Mouse (Mus musculus) heart, embryonic 14.5 days (tissue): ENCODE measurements around the gene Fbxl13. TPM values are rescaled to one million over a fixed set of nuclear protein-coding genes. Genes with fewer than 3 reads are reported as not detected.

Experiments used
- ATAC-seq: fragments of 200-750 bp; cut with Nextera tagmentation; 2 replicates; pipeline ENCODE4 v1.8.0; 2017; ENCODE audit warnings: low read depth, moderate TSS enrichment; ENCODE audit not compliant: insufficient number of reproducible peaks, insufficient read depth, low FRiP score
- H3K27ac ChIP-seq, 2 experiments: fragments of 200-500 bp in 1 of 2; fragments of 300-500 bp in 1 of 2; sonication (generic) in 1 of 2; replicated peaks in 1 of 2; 2 replicates each; pipeline ENCODE4 v1.5.1; 2012 to 2014; ENCODE audit warnings: low read depth in 2 of 2, low read length in 2 of 2, control low read depth in 1 of 2, mild to moderate bottlenecking in 1 of 2, mixed read lengths in 1 of 2; ENCODE audit not compliant: control insufficient read depth in 1 of 2, insufficient read depth in 1 of 2
- H3K27me3 ChIP-seq: fragments of 300-500 bp; sonication (generic); 2 replicates; pipeline ENCODE4 v1.6.1; 2014; ENCODE audit warnings: mild to moderate bottlenecking, low read length, control low read depth; ENCODE audit not compliant: control insufficient read depth, insufficient read depth
- H3K36me3 ChIP-seq: fragments of 300-500 bp; sonication (generic); 2 replicates; pipeline ENCODE4 v1.6.1; 2014; ENCODE audit warnings: mild to moderate bottlenecking, control low read depth, low read length, mixed read lengths; ENCODE audit not compliant: control insufficient read depth, insufficient read depth
- H3K4me1 ChIP-seq, 2 experiments: fragments of 200-500 bp in 1 of 2; fragments of 300-500 bp in 1 of 2; sonication (generic) in 1 of 2; 2 replicates each; pipeline ENCODE4 v1.6.1; 2012 to 2014; ENCODE audit warnings: low read length in 2 of 2, control low read depth in 1 of 2, mixed read lengths in 1 of 2; ENCODE audit not compliant: control insufficient read depth in 2 of 2, insufficient read depth in 2 of 2
- H3K4me2 ChIP-seq: fragments of 300-500 bp; sonication (generic); 2 replicates; pipeline ENCODE4 v1.6.1; 2014; ENCODE audit warnings: mild to moderate bottlenecking, low read length
- H3K4me3 ChIP-seq, 2 experiments: fragments of 200-500 bp in 1 of 2; fragments of 300-500 bp in 1 of 2; sonication (generic) in 1 of 2; 2 replicates each; pipeline ENCODE4 v1.5.1; 2012 to 2014; ENCODE audit warnings: low read length in 2 of 2, mild to moderate bottlenecking in 2 of 2, control low read depth in 1 of 2, low read depth in 1 of 2, moderate library complexity in 1 of 2; ENCODE audit not compliant: control insufficient read depth in 1 of 2, insufficient read depth in 1 of 2
- H3K9ac ChIP-seq: fragments of 300-500 bp; sonication (generic); 2 replicates; pipeline ENCODE4 v1.6.1; 2014; ENCODE audit warnings: mild to moderate bottlenecking, low read length
- H3K9me3 ChIP-seq: fragments of 300-500 bp; sonication (generic); 2 replicates; pipeline ENCODE4 v1.6.1; 2016; ENCODE audit warnings: low read length, control low read depth; ENCODE audit not compliant: control insufficient read depth
- WGBS: fragments of 180-500 bp; shearing (Covaris S2); extraction: QIAGEN DNeasy Blood & Tissue Kit; methylation state at CpG from one replicate; pipeline ENCODE4 v1.1.7; 2014; 5-methylcytosine and 5-hydroxymethylcytosine counted together
- polyA plus RNA-seq: library from polyadenylated mRNA; unstranded; fragments of >200 nt; fragmentation: Nextera tagmentation; extraction: Ambion mirVana; gene quantifications from 2 replicates; pipeline ENCODE4 v1.2.1, GENCODE M21; 2014

Fbxl13 gene
- polyA plus RNA-seq, 1 experiment from 2014 or later, result 0.19 TPM

DNA sequence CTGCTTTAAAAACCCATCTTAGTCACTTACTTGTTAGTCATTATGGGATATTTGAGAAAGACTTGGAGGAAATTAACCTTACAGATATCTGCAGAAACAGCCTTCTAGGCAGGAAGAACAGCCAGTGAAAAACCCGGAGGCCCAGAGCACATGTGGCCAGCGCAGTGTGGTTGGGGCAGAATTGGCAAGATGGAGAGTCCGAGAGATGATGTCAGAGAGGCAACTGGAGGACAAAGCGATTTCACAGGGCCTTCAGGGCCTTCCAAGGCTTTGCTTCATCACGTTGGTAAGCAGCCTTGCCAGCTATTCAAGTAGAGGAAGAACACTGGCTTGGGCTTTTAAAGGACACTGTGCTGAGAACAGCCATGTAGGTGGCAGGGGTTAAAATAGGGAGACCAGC lies 112.5 kb downstream of the Fbxl13 start:
- no peak overlapping the region for H3K4me3 ChIP-seq
- no peaks in the 10 kb centered on the region for H3K36me3 ChIP-seq
- no peak overlapping the region for H3K4me2 ChIP-seq
- 0 out of 2 replicates have a peak, but pooled peaks cover 9% of the 10 kb centered on the region for H3K9me3 ChIP-seq
- no peak overlapping the region for H3K27ac ChIP-seq
- 71% methylated on average over 5 of the region's 5 CpGs for WGBS
- no peaks in the 10 kb centered on the region for H3K27me3 ChIP-seq
- ATAC-seq, result no peak
- no peak overlapping the region for H3K9ac ChIP-seq
- H3K4me1 ChIP-seq, result no peaks in the 10 kb centered on the region

DNA sequence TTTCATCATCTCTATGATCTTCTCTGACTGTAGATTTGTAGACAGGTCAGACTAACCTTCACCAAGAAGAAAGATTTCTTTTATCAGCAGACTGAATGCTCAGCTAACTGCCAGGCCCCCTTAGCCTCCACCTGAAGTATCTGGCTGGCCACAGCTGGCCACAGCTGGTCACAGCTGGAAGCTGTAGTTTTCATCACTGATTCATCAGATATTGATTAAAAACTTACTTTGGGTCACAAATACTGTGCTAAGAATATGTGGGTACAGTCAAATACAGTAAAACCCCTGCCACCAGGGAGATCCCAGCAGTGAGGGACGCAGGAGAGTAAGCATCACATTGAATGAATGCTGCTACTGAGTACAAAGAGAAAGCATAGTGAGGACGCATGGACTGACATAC lies 113.3 kb downstream of the Fbxl13 start:
- no peaks in the 10 kb centered on the region for H3K27me3 ChIP-seq
- no peak overlapping the region for H3K4me2 ChIP-seq
- no peak overlapping the region for H3K4me3 ChIP-seq
- no peak overlapping the region for H3K27ac ChIP-seq
- H3K4me1 ChIP-seq, result peaks cover 2 to 3% of the 10 kb centered on the region in 2 experiments; a peak in 2 of 4 replicates
- H3K9ac ChIP-seq, result no peak overlapping the region
- WGBS, result 82% methylated on average over 2 of the region's 2 CpGs
- ATAC-seq, result no peak
- no peaks in the 10 kb centered on the region for H3K36me3 ChIP-seq
- H3K9me3 ChIP-seq, result 0 out of 2 replicates have a peak, but pooled peaks cover 9% of the 10 kb centered on the region

DNA sequence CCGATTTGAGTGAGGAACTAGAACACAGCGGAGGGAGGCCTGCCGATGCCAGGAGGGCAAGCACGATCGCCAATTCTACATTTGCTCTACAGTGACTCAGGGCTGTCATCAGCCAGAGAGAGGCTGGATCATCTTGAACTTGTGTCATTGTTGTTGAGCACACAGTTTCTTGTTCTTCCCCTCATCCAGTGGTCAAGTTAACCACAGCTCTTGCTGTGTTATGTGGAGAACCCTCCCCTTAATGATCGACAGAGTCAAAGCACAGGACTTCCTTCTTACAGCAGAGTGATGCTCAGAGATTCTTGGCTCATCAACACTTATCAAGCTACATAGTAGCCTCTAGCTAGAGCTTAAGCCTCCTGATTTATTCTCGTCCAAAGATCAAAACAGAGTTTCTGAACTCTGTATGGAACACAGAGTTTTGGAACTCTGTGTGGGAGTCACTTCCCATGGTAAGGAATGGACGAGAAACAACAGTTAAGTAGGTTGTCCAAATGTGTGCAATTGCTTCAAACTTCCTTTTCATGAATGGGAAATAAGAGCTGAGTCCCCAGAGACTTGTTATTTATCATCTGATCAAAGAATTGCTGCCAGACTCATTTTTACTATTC lies 116.2 kb downstream of the Fbxl13 start:
- Histone ChIP-seq H3K9me3 (0 out of 2 replicates have a peak, but pooled peaks cover 7% of the 10 kb centered on the region), H3K9ac (no peak overlapping the region), H3K27ac (no peak overlapping the region), H3K36me3 (no peaks in the 10 kb centered on the region), H3K4me1 (peaks cover 3 to 4% of the 10 kb centered on the region in 2 experiments; a peak in 2 of 4 replicates), H3K4me2 (no peak overlapping the region), H3K4me3 (no peak overlapping the region), H3K27me3 (no peaks in the 10 kb centered on the region)
- no peak for ATAC-seq
- WGBS, result 82% methylated on average over 8 of the region's 8 CpGs

GRCm38 (mm10) chr5:21528068-21528842 lies 117.2 kb downstream of the Fbxl13 start:
- no peaks in the 10 kb centered on the region for H3K36me3 ChIP-seq
- no peak overlapping the region for H3K4me3 ChIP-seq
- ATAC-seq, result peak; percentile 61; the same call in 1 of the 2 replicates
- no peak overlapping the region for H3K9ac ChIP-seq
- 0 out of 2 replicates have a peak, but pooled peaks cover 7% of the 10 kb centered on the region for H3K9me3 ChIP-seq
- no peaks in the 10 kb centered on the region for H3K27me3 ChIP-seq
- H3K4me1 ChIP-seq, result peaks cover 3 to 4% of the 10 kb centered on the region in 2 experiments; a peak in 2 of 4 replicates
- peak overlapping the region in 1 of 2 experiments; percentile 4; a peak in 2 of 4 replicates for H3K27ac ChIP-seq
- 66% methylated on average over 15 of the region's 15 CpGs for WGBS
- no peak overlapping the region for H3K4me2 ChIP-seq

DNA sequence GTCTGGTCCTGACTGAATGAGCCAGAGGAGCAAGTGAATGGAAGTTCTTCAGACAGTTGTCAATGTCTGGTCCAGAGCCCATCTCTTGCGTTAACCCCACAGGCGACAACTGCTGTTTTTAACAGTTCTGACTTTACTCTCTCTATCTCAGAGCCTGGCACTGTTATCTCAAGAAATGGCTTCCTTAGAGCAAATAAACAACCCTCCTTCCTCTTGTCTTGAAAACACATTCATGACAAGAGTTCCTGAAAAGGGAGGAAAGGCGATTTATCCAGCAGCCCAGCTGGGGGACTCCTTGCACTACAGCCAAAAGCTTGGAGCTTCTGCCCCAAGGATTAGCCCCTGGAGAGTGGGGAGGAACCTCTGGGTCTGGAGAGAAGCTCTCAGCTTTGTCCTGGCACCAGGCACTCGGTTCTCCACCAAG lies 117.9 kb downstream of the Fbxl13 start:
- H3K4me2 ChIP-seq, result no peak overlapping the region
- no peak overlapping the region for H3K9ac ChIP-seq
- H3K9me3 ChIP-seq, result 0 out of 2 replicates have a peak, but pooled peaks cover 7% of the 10 kb centered on the region
- 25% methylated on average over 4 of the region's 4 CpGs for WGBS
- peak overlapping the region; percentile 4 to 43; a peak in 2 of 4 replicates for H3K27ac ChIP-seq
- H3K36me3 ChIP-seq, result no peaks in the 10 kb centered on the region
- no peak overlapping the region for H3K4me3 ChIP-seq
- H3K4me1 ChIP-seq, result peaks cover 3 to 4% of the 10 kb centered on the region in 2 experiments; a peak in 2 of 4 replicates
- no peaks in the 10 kb centered on the region for H3K27me3 ChIP-seq
- no peak; the same call in 1 of the 2 replicates for ATAC-seq

DNA sequence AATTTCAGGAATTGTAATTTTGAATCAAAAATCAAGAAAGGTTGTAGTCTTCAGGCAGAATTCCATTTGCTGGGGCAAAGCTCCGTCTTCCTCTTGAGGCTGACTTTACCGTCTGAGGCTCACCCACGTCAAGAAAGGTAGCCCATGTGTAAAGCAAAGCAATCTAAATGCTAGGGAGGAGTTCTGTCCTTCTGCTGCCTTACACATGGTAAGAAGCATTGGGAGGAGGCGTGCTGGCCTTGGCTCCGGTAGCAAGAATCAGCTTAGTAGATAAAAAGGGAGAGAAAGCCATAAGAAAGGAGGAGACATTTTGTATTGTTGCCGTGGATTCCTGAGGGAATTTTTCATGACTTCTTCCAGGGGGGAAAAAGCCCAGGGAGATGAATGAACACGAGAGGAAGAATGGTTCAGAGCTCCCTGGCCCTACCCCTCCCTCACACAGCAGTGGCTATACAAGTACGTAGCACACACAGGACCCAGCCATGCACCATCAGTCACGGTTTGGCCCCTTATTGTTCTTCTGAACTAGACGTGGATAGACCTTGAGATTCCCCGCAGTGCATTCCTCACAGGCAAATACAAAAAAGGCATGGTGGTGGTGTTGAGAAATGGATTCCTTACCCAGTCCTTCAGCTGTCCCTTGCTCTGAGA lies 118.5 kb downstream of the Fbxl13 start:
- peaks cover 3 to 4% of the 10 kb centered on the region in 2 experiments; a peak in 2 of 4 replicates for H3K4me1 ChIP-seq
- no peak overlapping the region for H3K9ac ChIP-seq
- H3K27ac ChIP-seq, result peak overlapping the region; percentile 14 to 43; a peak in 2 of 4 replicates
- no peaks in the 10 kb centered on the region for H3K27me3 ChIP-seq
- H3K9me3 ChIP-seq, result 0 out of 2 replicates have a peak, but pooled peaks cover 7% of the 10 kb centered on the region
- H3K4me3 ChIP-seq, result no peak overlapping the region
- H3K36me3 ChIP-seq, result no peaks in the 10 kb centered on the region
- no peak overlapping the region for H3K4me2 ChIP-seq
- WGBS, result 63% methylated on average over 11 of the region's 11 CpGs
- no peak for ATAC-seq

DNA sequence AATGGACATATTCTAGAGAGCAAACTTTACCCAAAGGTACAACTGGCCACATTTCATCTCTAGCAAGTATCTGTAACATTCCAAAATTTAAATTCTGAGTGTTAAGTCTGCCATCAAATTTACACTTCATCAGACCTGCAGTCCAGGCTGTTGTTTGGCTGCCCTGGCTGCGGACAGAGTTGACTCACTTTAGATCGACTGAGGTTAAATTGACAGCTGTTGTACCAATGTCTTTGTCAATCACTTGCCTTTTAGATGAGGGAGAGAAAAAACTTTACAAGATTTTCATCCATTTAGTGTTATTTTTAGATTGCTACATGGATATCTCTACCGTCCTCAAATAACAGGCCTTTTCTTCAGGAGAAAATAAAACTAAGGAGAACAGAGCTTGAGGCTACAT lies 126.3 kb downstream of the Fbxl13 start:
- peaks cover 0 to 2% of the 10 kb centered on the region in 2 experiments; a peak in 1 of 4 replicates for H3K4me1 ChIP-seq
- no peak overlapping the region for H3K4me2 ChIP-seq
- WGBS, result 78% methylated on average over 3 of the region's 3 CpGs
- no peaks in the 10 kb centered on the region for H3K9me3 ChIP-seq
- no peak overlapping the region for H3K9ac ChIP-seq
- no peak for ATAC-seq
- H3K4me3 ChIP-seq, result no peak overlapping the region
- H3K27ac ChIP-seq, result no peak overlapping the region
- no peaks in the 10 kb centered on the region for H3K36me3 ChIP-seq
- H3K27me3 ChIP-seq, result no peaks in the 10 kb centered on the region
